Mouse (Mus musculus): ENCODE results near the gene Gsta4.
"Not testable (repeated sequence)": the region's sequence is repeated elsewhere in the genome, so short reads cannot be mapped to it uniquely, and the experiment has no call there.

The Gsta4 gene

GRCm38 (mm10) chr9:78229658-78230057 lies 47.1 kb downstream of the Gsta4 start:
- not testable (repeated sequence) for DNase-seq (ENCODE audit: low spot score in 2 of 2)

DNA sequence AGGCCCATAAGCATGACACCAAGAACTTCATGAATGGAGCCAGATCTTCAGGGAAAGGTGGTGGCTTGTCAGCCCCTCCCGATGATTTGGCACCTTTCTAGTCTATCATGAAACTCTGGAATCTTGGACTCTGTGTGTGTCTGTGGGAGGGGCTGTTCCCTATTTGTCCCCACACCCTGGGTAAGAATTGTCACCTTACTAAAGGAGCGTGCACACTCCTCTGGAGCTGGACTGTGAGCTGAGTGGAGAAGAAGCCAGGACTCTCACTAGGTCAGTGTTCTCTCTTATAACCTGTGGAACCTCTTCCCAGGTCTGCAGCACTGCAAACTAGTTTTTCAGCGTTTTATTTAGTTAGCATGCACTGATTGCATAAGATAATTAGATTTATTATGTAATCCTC lies 47.9 kb downstream of the Gsta4 start, which contains the start of gene Gsta1:
TSS of gene Gsta1 (plus strand) at position 196 of the 400 bp plus-strand sequence.
- not testable (repeated sequence) for DNase-seq (ENCODE audit: low spot score in 2 of 2)

- DNase-seq (ENCODE audit: low spot score in 2 of 2): not testable (repeated sequence)
Measured at GRCm38 (mm10) chr9:78233121-78233695, 50.6 kb downstream of the Gsta4 start.

- DNase-seq (ENCODE audit: low spot score in 2 of 2): not testable (repeated sequence)
Measured at GRCm38 (mm10) chr9:78255683-78256470, 73.3 kb downstream of the Gsta4 start.

GRCm38 (mm10) chr9:78256914-78257313 lies 74.3 kb downstream of the Gsta4 start, which contains the start of gene Gm3776:
TSS of gene Gm3776 (plus strand) at chr9:78257129.
- DNase-seq (ENCODE audit: low spot score in 2 of 2): not testable (repeated sequence)
